Mouse (Mus musculus) common myeloid progenitor, adult 5-6 weeks (primary cell): ENCODE measurements around the gene Hoxa3. TPM values are rescaled to one million over a fixed set of nuclear protein-coding genes. Genes with fewer than 3 reads are reported as not detected.

Experiments used
- ATAC-seq: replicated peaks from 2 replicates; pipeline ENCODE4 v1.8.0; 2016; ENCODE audit warnings: low read depth, mild to moderate bottlenecking, moderate TSS enrichment, inconsistent platforms; ENCODE audit not compliant: poor library complexity, severe bottlenecking
- total RNA-seq: library from RNA; stranded (forward); fragments of 200-1000, 187-1606 nt; gene quantifications from 2 replicates; pipeline ENCODE4 v1.2.3, GENCODE M21; 2017

Gene Hoxa3
- total RNA-seq, 1 experiment from 2014 or later, result 1.1 TPM

DNA sequence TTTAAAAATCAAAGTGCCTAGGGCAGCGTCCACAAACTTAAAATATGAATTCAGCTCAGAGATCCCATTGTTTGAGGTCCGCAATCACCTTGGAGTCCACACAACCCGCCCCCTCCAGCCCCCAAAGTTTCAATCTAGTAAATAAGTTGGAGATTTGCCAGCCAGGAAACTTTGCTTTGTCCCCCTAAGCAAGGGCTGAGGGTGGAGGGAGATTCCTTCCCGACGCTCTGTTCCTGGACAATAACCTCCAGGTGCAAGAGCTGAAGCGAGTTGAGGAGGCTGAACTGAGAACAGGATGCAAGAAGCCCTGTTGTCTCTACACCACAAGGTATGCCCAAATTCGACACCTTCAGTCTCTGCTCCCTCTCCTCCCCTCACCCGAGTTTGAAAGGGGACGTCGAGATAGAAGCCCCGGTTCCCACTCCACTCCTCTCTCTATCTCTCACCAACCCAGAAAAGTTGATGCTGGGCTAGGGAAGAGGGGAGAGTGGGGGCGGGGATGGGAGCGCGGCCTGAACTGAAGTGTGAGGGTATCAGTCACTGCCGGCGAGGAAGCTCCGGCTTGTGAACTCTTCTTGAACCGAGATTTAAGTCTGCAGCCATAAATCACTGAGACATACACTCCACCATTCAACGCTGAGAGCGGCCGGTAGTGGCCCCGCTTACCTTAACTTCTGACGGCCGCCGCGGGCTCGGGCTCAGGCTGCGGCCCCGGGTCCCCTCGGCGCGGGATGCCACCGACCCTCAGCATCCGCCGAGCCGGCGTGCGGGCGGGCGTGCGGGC, 38.0 kb downstream of the Hoxa3 start:
- ATAC-seq, result no peak

DNA sequence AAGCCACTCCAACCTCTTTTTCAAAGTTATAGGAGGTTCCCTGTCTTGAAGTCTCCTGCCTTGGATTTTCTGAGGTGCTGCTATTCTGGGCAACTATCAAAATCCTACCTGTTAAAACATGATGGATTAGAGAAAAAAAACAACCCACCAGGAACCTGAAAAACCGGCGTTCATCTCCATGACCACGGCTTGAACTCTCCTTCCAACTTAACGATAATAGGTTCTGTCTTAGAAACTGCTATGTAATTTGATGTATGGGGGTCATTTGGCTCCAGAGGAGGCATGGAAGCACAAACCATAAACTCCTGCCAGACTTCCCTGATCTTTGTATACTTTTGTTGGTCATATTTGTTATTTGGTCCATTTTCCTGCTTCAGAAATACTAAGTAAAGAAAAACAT, 39.5 kb downstream of the Hoxa3 start:
- no peak for ATAC-seq

DNA sequence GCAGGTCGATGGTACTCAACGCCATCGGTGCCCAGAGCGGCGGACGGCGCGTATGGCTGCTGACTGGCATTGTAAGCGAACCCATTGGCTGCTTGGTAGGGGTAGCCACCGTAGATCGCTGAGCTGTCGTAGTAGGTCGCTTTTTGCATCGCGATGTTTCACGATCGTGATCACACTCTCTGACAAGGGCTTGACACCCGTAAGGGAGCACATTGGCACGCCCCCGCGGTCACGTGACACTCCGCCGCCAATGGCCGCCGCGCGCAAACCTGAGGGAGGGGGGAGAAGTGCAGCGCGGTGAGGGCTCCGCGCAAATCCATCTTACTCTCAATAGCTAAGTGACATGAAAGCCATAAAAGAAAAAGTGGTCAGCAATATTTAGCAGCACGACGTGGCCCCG, 40.6 kb downstream of the Hoxa3 start:
- ATAC-seq, result no peak

DNA sequence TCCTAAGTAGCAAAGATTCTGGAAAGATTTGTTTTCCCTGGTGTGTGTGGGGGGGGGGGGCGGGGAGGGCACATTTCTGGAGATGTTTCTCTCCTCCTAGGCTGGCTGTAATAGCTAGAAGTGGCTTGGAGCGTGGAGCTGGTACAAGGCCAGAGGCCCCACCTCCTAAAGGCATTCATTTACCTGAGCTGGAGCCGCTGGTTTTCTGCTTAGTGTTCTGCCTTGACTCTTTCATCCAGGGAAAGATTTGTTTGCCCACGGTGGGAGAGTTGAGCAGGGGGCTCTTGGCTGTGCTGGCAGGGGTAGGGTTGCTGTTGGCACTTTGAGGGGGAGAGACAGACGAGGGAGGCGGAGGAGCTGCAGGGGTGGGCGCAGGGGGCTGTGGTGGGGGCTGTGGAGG, 41.2 kb downstream of the Hoxa3 start:
- ATAC-seq, result no peak

DNA sequence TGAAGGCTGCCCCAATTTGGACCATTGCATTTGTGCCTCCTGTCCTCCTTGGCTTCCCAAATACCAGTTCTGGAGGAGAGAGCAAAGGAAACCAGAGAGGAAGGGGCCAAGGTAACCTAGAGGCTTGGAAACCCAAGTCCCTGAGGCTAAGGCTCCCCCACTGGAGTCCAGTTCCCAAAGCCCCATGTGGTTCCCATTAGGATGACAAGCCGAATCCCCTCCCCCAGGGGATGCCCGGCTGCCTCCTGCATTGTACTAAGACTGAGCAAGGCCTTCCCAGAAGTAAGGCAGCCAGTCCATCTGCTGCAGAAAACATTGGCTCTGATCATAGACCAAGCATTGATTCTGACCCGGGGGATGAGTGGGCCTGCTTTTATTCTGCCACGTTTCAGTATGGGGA, 41.8 kb downstream of the Hoxa3 start:
- ATAC-seq, result no peak

DNA sequence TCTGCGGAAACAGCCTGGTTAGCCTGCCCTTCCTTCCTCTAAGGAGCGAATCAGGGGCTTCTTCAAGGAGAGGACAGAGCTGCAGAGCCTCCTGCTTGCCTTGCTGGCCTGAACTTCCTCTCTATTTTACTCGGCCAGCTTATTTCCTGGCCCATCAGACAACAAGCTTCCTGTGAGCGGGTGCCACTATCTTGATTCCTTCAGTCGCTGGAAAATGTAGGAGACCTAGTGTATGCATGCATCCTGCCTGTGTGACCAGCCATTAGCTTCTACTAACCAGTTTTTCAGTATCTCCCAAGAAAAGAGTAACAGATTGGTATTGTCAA, 42.3 kb downstream of the Hoxa3 start:
- no peak for ATAC-seq

DNA sequence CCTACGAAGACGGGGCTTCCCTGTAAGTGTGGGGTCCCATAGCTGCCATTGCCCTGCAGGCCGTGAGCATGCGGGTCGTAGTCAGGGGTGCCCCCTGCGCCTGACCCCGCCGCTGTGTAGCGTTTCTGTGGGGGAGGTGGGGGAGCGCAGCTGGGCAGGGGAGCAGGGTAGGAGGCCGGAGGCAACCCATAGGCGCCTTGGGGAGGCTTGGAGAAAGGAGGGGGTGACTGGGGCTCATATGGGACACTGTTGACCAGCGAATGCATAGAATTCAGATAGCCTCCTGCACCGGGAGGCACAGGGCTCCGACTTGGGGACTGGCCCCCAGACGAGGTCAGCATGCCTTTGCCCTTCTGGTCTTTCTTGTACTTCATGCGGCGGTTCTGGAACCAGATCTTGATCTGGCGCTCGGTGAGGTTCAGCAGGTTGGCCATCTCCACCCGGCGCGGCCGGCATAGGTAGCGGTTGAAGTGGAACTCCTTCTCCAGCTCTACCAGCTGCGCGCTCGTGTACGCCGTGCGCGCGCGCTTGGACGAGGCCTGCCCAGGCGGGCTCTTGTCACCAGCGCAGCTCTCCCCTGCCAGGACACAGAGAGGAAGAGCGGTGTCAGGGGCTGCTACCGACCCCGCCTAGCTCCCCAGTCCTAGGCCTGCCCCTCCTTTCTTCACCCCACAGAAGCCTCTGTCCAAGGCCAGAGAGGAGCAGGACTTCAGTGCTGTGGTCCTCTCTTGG, 42.8 kb downstream of the Hoxa3 start:
- ATAC-seq, result no peak

DNA sequence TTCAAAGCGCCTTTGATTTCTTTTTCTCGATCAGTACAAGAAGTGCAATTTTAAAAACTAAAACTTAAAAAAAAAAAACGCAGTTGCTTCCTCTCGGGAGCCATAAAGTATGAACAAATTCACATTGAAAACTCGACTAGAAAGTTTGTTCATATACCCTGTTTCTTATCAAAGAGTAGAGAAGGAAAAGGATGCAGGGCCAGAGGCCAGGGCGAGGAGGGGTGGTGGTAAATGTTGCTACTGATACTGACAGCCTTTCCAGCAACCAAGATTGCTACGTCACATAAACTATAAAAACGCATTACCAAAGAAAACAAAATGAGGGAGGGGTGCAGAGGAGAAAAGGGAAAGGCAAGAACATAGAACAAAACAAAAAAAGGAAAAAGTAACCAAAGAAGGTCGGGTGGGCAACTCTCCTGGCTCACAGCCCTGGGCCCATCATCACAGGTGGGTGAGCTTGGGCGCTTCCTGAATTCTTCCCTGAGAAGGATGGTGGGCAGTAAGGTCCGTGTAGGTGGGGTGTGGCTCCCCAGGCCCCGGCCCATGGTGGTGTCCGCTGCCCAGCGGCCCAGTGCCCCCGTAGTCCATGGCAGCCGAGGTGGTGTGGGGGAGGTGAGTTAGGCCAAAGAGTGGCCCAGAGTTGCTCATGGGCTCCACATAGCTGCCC, 43.5 kb downstream of the Hoxa3 start:
- ATAC-seq, result no peak

DNA sequence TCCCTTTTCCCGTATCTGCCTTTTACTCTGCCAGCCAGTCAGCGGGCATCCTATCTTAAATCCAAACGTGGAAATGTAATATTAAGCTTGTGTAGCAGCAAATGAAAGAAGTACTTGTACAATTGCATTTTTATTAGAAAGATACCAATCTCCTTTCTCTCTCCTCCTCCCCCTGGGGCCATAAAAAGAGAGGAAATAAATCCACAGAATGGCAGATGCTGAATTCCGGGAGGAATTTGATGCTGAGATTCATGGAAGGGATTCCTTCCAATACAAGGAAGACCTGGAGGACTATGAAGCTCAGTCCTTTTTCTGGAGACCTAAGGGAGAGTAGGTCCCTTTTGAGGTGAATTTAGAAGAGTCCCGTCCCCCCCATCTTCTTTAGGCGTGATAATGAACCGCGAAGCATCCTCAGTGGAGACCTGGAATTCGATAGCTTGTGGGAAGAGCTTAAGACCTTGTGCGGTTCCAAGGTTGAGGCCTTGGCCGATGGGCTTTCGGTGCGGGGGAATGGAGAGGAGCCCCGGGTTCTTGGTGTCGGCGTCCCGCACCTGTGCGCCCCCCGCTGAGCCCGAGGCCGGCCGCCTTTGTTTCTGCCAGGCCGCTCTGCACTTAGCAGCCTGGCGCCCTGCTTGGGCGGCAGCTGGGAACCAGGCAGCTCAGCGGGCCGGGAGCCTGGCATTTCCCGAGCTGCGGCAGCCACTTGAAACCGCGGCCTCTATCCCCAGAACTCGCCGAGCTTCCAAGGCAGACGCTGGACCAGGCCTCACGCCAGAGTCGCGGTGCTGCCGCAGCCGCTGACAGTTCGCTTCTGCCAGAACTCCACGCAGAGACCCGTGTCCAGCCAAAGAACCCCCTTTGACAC, 44.7 kb downstream of the Hoxa3 start:
- ATAC-seq, result no peak

DNA sequence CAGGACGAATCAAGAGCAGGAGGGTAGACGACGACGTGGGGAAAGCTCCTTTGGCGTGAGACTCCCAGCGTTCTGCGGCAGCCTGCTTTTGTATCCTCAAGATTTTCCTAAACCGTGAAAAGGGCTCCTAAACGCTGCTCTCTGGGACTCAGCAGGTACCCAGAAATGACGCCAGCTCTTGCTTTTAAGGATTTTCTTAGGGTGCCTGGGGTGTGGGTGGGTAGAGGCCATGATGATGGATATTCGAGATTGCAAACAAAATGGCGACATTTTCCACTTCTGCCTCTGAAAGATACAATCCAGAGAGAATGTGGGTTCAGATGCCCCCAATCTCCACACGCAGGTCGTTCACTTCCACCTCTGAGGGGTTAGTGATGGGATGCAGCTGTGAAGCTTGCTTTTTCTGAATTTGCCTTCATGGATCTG, 45.4 kb downstream of the Hoxa3 start:
- no peak for ATAC-seq

DNA sequence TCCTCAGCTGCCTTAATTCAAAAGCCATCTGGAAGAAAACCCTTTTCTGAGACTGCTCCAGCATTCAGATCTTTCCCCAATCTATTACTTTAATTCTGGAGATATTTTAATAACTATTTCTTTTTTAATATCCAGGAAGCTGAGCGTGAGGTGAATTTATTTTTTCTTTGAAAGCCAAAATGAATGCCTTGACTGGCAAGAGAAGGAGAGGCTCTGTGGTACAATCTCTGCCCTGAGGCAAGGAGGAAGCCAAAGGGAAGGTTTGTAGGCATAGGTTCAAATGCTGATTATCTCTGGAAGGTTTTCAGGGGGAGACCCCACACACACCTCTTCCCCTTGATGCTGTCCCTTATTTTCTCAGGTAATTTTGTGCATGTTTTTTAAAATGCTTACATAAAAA, 46.0 kb downstream of the Hoxa3 start:
- ATAC-seq, result no peak

DNA sequence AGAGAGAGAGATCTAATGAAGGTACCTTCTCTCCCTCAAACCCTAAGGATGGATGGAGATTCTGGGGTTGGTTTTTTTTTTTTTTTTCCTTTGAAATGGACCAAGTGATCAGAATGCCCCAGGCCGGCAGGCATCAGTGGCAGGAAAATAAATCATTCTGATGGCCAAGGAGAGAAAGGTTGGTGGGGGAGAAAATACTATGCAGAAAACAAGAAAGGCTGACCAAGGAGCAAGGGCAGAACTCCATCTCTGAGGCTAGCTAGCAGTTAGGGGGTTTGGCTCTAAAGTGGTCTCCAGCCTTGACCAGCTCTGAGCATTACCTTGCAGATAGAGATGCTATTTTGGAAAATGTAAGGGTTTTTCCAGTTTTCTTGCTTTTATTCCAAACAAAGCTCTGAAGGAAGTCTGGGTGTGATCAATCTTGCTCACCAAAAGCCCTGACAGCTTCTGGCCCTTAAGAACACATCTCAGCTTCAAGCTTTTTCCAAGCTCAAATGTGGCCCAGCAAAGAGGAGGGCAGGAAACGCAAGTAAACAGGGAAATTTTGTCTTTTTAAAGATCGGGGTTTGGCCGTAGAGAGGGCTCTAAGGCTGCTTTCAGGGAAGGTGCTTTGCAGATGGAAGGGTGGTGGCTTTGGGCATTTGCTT, 46.6 kb downstream of the Hoxa3 start:
- ATAC-seq, result no peak

DNA sequence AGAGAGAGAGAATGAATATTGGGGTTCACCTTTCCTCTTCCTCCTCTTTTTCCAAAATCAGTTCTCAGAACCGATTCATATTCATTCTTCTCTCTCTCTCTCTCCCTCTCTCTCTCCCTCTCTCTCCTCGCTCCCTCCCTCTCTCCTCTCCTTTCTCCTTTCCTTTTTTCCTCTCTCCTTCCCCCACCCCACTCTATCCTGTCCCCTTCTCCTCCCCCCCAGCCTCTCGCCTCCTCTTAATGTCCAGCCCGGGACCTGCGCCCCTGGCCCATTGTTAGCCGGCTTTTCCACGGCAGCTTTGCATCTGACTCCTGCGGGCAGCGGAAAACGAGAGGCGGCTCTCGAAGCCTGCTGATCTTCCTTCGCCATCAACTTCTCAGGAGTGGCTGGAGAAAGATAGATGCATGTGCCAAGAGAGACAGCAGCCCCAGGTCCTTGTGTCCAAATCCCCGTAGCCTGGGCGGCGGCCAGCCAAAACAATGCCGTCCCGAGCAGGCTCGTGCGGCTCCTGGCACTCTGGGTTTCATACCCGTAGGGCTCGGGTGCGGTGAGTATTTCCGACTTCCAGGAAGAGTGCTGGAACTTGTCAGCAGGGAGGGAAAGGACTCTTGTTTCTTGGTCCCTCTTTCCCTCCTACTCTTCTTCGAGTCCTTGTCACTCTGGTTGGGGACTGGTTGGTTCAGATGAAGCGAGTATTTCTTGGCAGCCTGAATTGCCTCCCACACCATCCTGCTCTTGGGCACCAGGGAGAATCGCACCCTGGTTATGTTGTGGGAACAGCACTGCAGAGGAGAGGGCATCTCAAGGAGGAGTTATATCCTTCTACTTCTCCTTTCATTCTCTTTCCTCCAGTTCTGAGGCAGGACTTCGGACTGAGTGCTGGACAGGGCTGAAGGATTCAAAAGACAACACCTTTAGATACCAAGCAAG, 47.4 kb downstream of the Hoxa3 start:
- no peak for ATAC-seq

DNA sequence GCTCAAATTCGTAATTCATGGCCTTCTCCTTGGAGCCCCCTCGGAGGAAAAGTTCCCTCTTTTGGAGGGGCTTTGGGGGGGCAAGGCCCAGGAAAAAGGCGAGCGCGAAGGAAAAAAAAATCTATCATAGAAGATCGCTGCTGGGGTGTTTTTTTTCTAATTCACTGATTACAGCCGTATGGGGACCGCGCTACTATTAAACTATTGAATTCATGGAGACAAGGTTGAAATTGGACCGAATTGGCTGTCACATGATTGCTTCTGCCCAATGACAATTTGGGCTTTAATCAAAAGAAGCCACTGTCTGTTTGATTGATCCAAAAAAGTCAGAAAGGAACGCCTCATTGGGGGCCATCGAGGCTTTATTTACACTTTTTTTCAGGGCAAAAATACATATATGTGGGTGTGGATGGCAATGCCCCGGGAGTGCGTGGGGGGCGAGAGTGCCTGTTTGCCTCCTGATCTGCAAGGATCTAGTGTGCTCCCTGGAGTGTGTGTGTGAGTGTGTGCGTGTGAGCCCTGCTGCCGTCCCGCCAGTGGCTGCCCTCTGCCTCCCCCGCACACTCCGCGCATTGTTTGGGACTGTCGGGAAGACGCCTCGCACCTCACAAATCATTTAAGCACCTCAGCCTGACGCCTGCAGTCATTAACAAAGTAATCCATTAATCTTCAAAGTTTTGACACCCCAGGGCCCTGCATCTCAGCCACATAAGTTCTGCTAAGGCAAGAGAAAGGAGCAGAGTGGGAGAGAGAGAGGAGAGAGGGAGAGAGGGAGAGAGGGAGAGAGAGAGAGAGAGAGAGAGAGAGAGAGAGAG, 48.3 kb downstream of the Hoxa3 start, which contains the start of gene Hoxa2:
Hoxa2 (minus strand) TSS at position 206 of the 815 bp plus-strand sequence.
- ATAC-seq, result no peak

DNA sequence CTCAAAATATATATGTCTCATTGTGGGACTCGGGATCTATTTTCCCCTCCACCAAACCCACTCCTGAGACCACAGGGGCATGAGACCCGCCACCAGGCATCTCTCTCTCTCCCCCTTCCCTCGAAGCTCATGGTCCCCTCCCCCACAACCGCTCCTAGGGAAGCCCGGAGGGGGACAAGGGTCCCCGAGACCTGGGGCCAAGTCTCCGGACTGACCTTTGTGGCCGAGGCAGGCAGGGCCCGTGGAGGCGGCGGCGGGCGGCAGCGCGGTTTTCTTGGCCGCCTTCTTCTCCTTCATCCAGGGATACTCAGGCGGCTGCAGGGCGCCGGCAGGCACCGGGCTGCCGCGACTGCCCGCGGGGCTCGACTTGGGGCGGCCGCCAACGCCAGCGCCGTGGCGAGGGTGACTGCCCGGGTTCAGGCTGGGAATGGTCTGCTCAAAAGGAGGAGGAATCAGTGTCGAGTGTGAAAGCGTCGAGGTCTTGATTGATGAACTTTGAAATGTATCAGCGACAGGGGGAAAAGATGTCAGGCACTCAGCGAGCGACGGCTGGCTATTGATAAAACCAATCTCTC, 49.0 kb downstream of the Hoxa3 start:
- no peak for ATAC-seq

DNA sequence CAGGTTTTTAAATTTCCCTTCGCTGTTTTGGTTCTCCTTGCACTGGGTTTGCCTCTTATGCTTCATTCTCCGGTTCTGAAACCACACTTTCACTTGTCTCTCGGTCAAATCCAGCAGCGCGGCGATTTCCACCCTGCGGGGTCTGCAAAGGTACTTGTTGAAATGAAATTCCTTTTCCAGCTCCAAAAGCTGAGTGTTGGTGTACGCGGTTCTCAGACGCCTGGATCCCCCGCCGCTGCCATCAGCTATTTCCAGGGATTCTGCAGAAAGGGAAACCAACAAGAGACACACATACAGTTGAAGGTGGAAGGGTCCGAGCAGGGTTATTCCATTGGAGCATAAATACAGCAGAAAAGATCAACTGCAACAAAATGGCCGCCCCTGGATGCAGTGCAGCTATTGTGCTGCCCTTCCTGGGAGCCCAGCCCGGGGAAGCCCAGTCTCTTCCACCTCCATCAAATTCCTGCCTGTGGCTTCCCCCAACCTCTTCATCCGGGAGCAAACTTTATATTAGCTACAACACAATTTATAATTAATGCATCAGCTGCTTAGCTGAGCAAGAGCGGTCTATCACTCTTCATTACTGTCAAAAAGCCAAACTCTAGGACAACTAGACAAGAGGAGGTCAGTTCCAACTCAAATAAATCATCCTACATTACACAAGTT, 49.6 kb downstream of the Hoxa3 start:
- ATAC-seq, result no peak
